Mouse (Mus musculus): Measurements from ENCODE around the gene Myo1a.

DNA sequence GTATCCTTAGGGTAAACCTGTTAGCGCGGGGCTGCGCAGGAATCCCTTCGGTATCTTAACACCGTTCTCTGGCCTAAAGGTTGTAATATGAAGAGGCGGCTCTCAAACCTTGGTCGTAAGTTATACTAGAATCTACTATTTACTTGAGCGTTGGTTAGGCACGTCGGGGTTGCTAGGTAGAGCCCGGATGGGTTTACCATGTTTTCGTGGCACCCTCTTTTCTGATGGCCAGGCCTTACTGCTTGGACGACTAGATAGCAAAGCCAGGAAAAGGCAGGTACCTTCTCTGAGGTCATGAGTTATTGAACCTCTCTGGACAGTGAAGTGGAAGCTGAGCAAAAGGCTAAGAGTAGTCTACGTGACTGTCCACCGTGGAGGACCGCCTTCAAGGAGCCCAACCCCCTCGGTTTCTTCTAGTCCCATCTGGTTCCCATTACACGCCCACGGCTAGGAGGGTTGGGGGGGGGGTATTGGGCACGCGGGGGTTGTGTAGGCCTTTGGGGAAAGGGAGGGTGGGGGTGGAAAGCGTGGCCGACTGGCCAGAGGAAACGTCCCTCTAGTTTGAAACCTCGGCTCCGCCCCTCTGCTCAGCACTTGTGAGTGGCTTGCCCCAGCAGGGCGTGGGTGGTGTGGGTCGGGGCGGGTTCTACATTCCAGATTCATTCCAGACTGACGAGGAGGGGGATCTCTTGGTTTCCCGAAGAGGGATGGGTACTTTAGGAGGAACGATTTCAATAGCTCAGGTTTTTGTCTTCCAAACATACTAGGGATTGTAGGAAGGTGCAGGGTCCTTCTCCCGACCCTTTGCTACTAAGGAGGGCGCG lies 37.5 kb upstream of the Myo1a start:
- no peak for TF ChIP-seq CTCF (IDR thresholded peaks at IDR 0.05; ENCODE audit: insufficient read depth, low read length)
- TF ChIP-seq POLR2A (IDR thresholded peaks at IDR 0.05; ENCODE audit: borderline replicate concordance, extremely low read depth, low read depth, low read length), result peak; percentile 61; the same call in 1 of the 2 replicates

Data from lung, adult 2 months (tissue).